Mouse (Mus musculus): ENCODE results near the gene Gtf2h2.

- TF ChIP-seq POLR2A (IDR thresholded peaks at IDR 0.05; ENCODE audit: control insufficient read depth, low read depth, low read length) = no peak
- TF ChIP-seq CTCF (IDR thresholded peaks at IDR 0.05; ENCODE audit: control insufficient read depth, insufficient read depth, insufficient replicate concordance, low read depth, low read length) = no peak
Observed at GRCm38 (mm10) chr13:100521724-100522591, 29.6 kb upstream of the Gtf2h2 start.
